Mouse (Mus musculus) lung, postnatal 0 days (tissue): ENCODE measurements around the gene Gckr. TPM values are rescaled to one million over a fixed set of nuclear protein-coding genes. Genes with fewer than 3 reads are reported as not detected.
"Not testable (repeated sequence)": the region's sequence is repeated elsewhere in the genome, so short reads cannot be mapped to it uniquely, and the experiment has no call there.

ENCODE experiments used
- ATAC-seq: fragments of 200-750 bp; cut with Nextera tagmentation; 2 replicates; pipeline ENCODE4 v1.8.0; 2017; ENCODE audit warnings: moderate library complexity
- DNase-seq: peaks from one replicate; pipeline ENCODE4 v3.0.0-alpha.2; 2016; ENCODE audit warnings: low spot score
- H3K27ac ChIP-seq: fragments of 300-500 bp; sonication (generic); 2 replicates; pipeline ENCODE4 v1.5.1; 2014; ENCODE audit warnings: antibody characterized with exemption, mild to moderate bottlenecking, low read length, mixed read lengths
- H3K27me3 ChIP-seq: fragments of 300-500 bp; sonication (generic); replicated peaks from 2 replicates; pipeline ENCODE4 v1.6.1; 2014; ENCODE audit warnings: low read length, mixed read lengths; ENCODE audit not compliant: insufficient read depth
- H3K36me3 ChIP-seq: fragments of 300-500 bp; sonication (generic); 2 replicates; pipeline ENCODE4 v1.6.1; 2014; ENCODE audit warnings: low read length, mixed read lengths; ENCODE audit not compliant: insufficient read depth
- H3K4me1 ChIP-seq: fragments of 300-500 bp; sonication (generic); 2 replicates; pipeline ENCODE4 v1.6.1; 2014; ENCODE audit warnings: antibody characterized with exemption, low read depth, low read length, mixed read lengths; ENCODE audit not compliant: insufficient read depth
- H3K4me2 ChIP-seq: fragments of 300-500 bp; sonication (generic); replicated peaks from 2 replicates; pipeline ENCODE4 v1.6.1; 2014; ENCODE audit warnings: low read depth, mild to moderate bottlenecking, low read length, moderate library complexity, mixed read lengths
- H3K4me3 ChIP-seq: fragments of 300-500 bp; sonication (generic); 2 replicates; pipeline ENCODE4 v1.5.1; 2014; ENCODE audit warnings: low read depth, low read length
- H3K9ac ChIP-seq: fragments of 300-500 bp; sonication (generic); replicated peaks from 2 replicates; pipeline ENCODE4 v1.6.1; 2014; ENCODE audit warnings: low read depth, mild to moderate bottlenecking
- H3K9me3 ChIP-seq: fragments of 300-500 bp; sonication (generic); 2 replicates; pipeline ENCODE4 v1.6.1; 2016; ENCODE audit warnings: low read length, mixed read lengths
- CTCF ChIP-seq: IDR thresholded peaks from 2 replicates; pipeline ENCODE4 v1.5.1; 2016; ENCODE audit warnings: antibody characterized with exemption, mild to moderate bottlenecking
- EP300 ChIP-seq: IDR thresholded peaks from 2 replicates; pipeline ENCODE4 v1.6.1; 2016; ENCODE audit warnings: antibody characterized with exemption, mild to moderate bottlenecking, control low read depth
- WGBS: fragments of 180-500 bp; shearing (Covaris S2); extraction: QIAGEN DNeasy Blood & Tissue Kit; methylation state at CpG from one replicate; pipeline ENCODE4 v1.1.7; 2014; 5-methylcytosine and 5-hydroxymethylcytosine counted together
- polyA plus RNA-seq: library from polyadenylated mRNA; unstranded; fragments of >200 nt; fragmentation: Nextera tagmentation; extraction: Ambion mirVana; gene quantifications from 2 replicates; pipeline ENCODE4 v1.2.1, GENCODE M21; 2015

Gene Gckr
- polyA plus RNA-seq, 1 experiment from 2014 or later = 0.08 TPM

DNA sequence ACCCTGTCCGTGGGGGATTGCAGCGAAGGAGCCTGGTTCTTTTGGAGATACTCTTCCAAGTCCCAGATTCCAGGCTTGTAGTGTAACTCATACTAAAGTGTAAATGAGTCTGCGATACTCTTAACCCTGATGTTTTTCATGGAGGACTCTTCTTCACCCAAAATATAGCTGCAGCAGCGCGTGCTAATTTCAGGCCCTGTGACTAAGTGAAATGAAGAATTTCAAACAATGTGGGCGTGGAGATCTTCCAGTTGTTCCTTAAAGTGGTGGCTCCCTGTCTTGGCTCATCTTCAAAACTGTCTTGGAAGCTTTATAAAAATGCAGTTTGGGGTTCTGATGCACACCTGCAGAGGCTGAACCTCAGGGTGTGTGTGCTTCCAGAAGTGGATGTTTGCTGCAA is 5.8 kb downstream of the Gckr start:
- Histone ChIP-seq H3K36me3 (no peaks in the 10 kb centered on the region), H3K4me2 (no peak overlapping the region), H3K9me3 (no peaks in the 10 kb centered on the region; the same call in 1 of the 2 replicates), H3K4me3 (no peak overlapping the region), H3K27me3 (no peaks in the 10 kb centered on the region), H3K4me1 (no peaks in the 10 kb centered on the region), H3K27ac (no peak overlapping the region), H3K9ac (no peak overlapping the region)
- TF ChIP-seq CTCF = no peak
- TF ChIP-seq EP300 = no peak
- ATAC-seq = no peak
- whole genome bisulfite sequencing = 83% methylated on average over 6 of the region's 6 CpGs
- DNase-seq = no peak

DNA sequence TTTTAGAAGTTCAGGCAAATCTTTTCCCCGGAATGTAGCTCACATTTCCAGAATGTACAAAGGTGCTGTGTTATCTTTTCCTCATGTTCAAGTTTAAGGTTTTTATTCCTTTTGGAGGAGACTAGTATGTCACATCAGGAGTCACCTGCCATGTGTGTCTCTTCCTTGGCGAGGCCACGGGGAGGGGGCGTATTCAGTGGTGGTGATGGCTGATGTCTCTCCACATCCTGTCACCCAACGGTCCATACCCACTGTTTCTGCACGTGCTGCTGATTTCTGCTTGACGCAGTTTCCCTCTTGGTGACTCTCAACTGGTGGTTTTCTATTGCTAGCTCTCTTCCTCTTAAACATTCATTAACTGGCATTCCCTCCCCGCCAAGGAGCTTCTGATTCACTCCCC is 15.6 kb downstream of the Gckr start:
- H3K4me1 ChIP-seq = no peaks in the 10 kb centered on the region
- WGBS = 67% methylated on average over 8 of the region's 8 CpGs
- H3K9me3 ChIP-seq = no peaks in the 10 kb centered on the region
- H3K36me3 ChIP-seq = no peaks in the 10 kb centered on the region
- no peak for ATAC-seq
- no peak overlapping the region for H3K27ac ChIP-seq
- TF ChIP-seq CTCF (no peak), EP300 (no peak)
- H3K27me3 ChIP-seq = no peaks in the 10 kb centered on the region
- DNase-seq = no peak
- H3K4me2 ChIP-seq = no peak overlapping the region
- H3K4me3 ChIP-seq = no peak overlapping the region
- no peak overlapping the region for H3K9ac ChIP-seq

DNA sequence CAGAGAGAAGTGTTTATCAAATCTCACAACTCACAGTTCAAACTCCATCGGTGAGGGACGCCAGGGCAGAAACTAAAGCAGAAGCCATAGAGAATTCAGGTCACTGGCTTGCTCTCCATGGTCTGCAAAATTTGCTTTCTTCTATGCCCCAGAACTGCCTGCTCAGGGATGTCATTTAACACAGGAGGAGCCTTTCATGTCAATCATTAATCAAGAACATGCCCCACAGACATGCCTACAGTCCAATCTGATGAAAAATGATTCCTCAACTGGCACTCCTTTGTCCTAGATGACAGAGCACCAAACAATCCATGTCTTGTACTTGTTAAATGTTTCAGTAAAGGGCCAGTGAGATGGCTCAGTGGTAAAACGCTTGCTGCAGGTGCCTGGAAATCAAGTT is 25.5 kb downstream of the Gckr start:
- Histone ChIP-seq H3K4me1 (no peaks in the 10 kb centered on the region), H3K4me3 (no peak overlapping the region), H3K27ac (no peak overlapping the region), H3K27me3 (no peaks in the 10 kb centered on the region), H3K9ac (no peak overlapping the region), H3K4me2 (no peak overlapping the region), H3K36me3 (no peaks in the 10 kb centered on the region), H3K9me3 (no peaks in the 10 kb centered on the region)
- TF ChIP-seq CTCF (no peak), EP300 (no peak)
- 74% methylated on average over 3 of the region's 3 CpGs for WGBS
- DNase-seq = no peak
- no peak for ATAC-seq

DNA sequence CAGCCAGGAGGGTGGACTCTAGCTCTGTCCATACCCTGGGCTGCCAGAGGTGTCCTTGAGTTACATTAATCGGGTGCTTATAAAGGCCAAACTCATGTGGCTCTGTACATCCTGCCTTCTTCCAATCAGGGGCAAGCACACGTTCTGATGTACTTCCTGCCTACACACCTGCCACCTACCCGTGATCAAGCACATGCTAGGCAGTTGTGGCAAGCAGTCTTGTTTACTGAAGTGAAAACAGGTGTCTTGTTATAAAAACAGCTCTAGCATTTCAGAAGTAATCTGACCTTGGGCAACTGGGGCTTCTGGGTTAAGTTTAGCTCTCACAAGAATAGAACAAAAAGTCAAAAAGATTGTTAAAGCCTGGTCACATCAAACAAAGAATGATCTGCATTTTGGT is 26.8 kb downstream of the Gckr start:
- no peak overlapping the region for H3K4me2 ChIP-seq
- no peaks in the 10 kb centered on the region for H3K36me3 ChIP-seq
- TF ChIP-seq EP300 = no peak
- TF ChIP-seq CTCF = no peak
- 48% methylated on average over 3 of the region's 3 CpGs for WGBS
- ATAC-seq = no peak
- H3K27me3 ChIP-seq = no peaks in the 10 kb centered on the region
- DNase-seq = no peak
- no peaks in the 10 kb centered on the region for H3K4me1 ChIP-seq
- no peak overlapping the region for H3K27ac ChIP-seq
- no peak overlapping the region for H3K4me3 ChIP-seq
- no peaks in the 10 kb centered on the region for H3K9me3 ChIP-seq
- H3K9ac ChIP-seq = no peak overlapping the region

DNA sequence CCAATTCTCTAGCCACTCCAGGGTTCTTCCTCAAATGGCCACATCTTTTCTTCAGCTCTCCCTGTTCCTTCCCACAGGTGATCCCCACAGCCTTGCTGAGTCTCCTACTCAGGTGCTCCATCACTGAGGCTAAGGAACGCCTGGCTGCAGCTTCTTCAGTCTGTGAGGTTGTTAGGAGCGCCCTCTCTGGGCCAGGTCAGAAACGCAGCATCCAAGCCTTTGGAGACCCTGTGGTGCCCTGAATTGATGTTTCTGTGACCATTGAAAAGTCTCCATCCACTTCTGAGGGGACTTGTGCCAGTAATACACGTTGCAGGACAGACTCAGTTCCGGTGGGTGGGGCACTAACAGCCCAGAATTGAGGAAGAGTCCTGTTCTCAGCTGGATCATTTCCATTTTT is 29.6 kb downstream of the Gckr start:
- Histone ChIP-seq H3K27ac (no peak overlapping the region), H3K4me2 (no peak overlapping the region), H3K4me1 (no peaks in the 10 kb centered on the region), H3K4me3 (no peak overlapping the region), H3K9ac (no peak overlapping the region), H3K27me3 (no peaks in the 10 kb centered on the region), H3K36me3 (no peaks in the 10 kb centered on the region), H3K9me3 (no peaks in the 10 kb centered on the region)
- WGBS = 8% methylated on average over 5 of the region's 5 CpGs
- DNase-seq (no peak), ATAC-seq (no peak)
- TF ChIP-seq EP300 (no peak), CTCF (peak; percentile 55)

DNA sequence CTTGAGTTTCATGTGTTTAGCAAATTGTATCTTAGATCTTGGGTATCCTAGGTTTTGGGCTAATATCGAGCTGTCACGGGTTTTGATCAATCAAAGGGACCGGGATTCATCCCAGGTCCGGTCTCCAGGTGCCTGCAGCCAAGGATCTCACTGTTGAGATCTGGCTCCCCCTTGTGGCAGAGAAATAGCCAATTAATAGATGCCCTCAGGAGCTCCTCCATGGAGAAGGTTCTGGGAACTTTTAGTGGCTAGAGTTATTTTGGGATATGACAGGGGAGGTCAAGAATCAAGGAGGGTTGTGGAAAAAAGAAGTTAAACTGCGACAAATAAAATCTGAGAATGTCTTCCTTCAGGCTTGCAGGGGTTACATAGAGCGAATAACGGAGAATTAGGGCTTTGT is 31.0 kb downstream of the Gckr start:
- Histone ChIP-seq H3K27ac (no peak overlapping the region), H3K4me3 (no peak overlapping the region), H3K36me3 (no peaks in the 10 kb centered on the region), H3K4me1 (no peaks in the 10 kb centered on the region), H3K9ac (no peak overlapping the region), H3K9me3 (no peaks in the 10 kb centered on the region), H3K27me3 (no peaks in the 10 kb centered on the region), H3K4me2 (no peak overlapping the region)
- TF ChIP-seq CTCF (peak; percentile 78), EP300 (no peak)
- peak; percentile 64; the same call in 1 of the 2 replicates for ATAC-seq
- peak; percentile 81 for DNase-seq
- 27% methylated on average over 7 of the region's 7 CpGs for WGBS

DNA sequence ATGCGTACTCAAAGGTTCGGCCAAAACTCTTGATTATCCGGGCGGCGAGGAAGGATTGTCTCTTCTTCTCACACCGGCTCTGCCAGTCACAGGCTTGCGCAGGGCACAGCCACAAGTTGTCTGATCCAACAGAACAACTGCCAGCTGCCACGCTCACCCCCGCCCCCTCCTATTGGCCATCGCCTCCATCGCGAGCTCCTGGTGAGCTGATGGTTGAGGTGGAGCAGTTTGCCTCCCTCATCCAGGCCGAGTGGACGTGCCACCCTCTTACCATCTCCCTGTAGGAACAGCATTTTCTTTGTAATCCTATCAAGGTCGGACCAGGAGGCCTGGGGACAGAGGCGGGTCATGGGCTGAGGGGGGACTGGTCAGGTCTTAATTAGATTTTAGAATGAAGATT is 60.3 kb downstream of the Gckr start:
- DNase-seq, H3K9me3 ChIP-seq, H3K9ac ChIP-seq, H3K27me3 ChIP-seq, H3K4me1 ChIP-seq, H3K4me2 ChIP-seq, H3K27ac ChIP-seq, H3K4me3 ChIP-seq, H3K36me3 ChIP-seq, ATAC-seq: not testable (repeated sequence)
- WGBS = 76% methylated on average over 16 of the region's 16 CpGs
